Mouse (Mus musculus): Measurements from ENCODE around the gene Clec16a. TPM values are rescaled to one million over a fixed set of nuclear protein-coding genes. Genes with fewer than 3 reads are reported as not detected.

Gene Clec16a
- total RNA-seq, 1 experiment from 2014 or later: 21.5 TPM

GRCm38 (mm10) chr16:10730941-10731340 lies 185.8 kb downstream of the Clec16a start:
- ATAC-seq (ENCODE audit: extremely low read depth, insufficient number of reproducible peaks, low FRiP score, poor library complexity, severe bottlenecking): no peak

GRCm38 (mm10) chr16:10731785-10732184 lies 186.6 kb downstream of the Clec16a start:
- no peak for ATAC-seq (ENCODE audit: extremely low read depth, insufficient number of reproducible peaks, low FRiP score, poor library complexity, severe bottlenecking)

- no peak for ATAC-seq (ENCODE audit: extremely low read depth, insufficient number of reproducible peaks, low FRiP score, poor library complexity, severe bottlenecking)
Measured at GRCm38 (mm10) chr16:10732421-10732820, 187.3 kb downstream of the Clec16a start.

GRCm38 (mm10) chr16:10735781-10736180 lies 190.6 kb downstream of the Clec16a start:
- no peak for ATAC-seq (ENCODE audit: extremely low read depth, insufficient number of reproducible peaks, low FRiP score, poor library complexity, severe bottlenecking)

- no peak for ATAC-seq (ENCODE audit: extremely low read depth, insufficient number of reproducible peaks, low FRiP score, poor library complexity, severe bottlenecking)
Measured at GRCm38 (mm10) chr16:10736364-10736763, 191.2 kb downstream of the Clec16a start.

- no peak for ATAC-seq (ENCODE audit: extremely low read depth, insufficient number of reproducible peaks, low FRiP score, poor library complexity, severe bottlenecking)
Measured at GRCm38 (mm10) chr16:10737571-10737970, 192.4 kb downstream of the Clec16a start.

- no peak for ATAC-seq (ENCODE audit: extremely low read depth, insufficient number of reproducible peaks, low FRiP score, poor library complexity, severe bottlenecking)
Measured at GRCm38 (mm10) chr16:10738866-10739265, 193.7 kb downstream of the Clec16a start.

- ATAC-seq (ENCODE audit: extremely low read depth, insufficient number of reproducible peaks, low FRiP score, poor library complexity, severe bottlenecking): no peak
Measured at GRCm38 (mm10) chr16:10739854-10740398, 194.8 kb downstream of the Clec16a start.

- ATAC-seq (ENCODE audit: extremely low read depth, insufficient number of reproducible peaks, low FRiP score, poor library complexity, severe bottlenecking): peak; percentile 31; the same call in 1 of the 2 replicates
Measured at GRCm38 (mm10) chr16:10741082-10741481, 195.9 kb downstream of the Clec16a start.

- no peak for ATAC-seq (ENCODE audit: extremely low read depth, insufficient number of reproducible peaks, low FRiP score, poor library complexity, severe bottlenecking)
Measured at GRCm38 (mm10) chr16:10749226-10749625, 204.1 kb downstream of the Clec16a start.

- no peak for ATAC-seq (ENCODE audit: extremely low read depth, insufficient number of reproducible peaks, low FRiP score, poor library complexity, severe bottlenecking)
Measured at GRCm38 (mm10) chr16:10749824-10750223, 204.7 kb downstream of the Clec16a start.

- ATAC-seq (ENCODE audit: extremely low read depth, insufficient number of reproducible peaks, low FRiP score, poor library complexity, severe bottlenecking): no peak
Measured at GRCm38 (mm10) chr16:10754521-10755296, 209.6 kb downstream of the Clec16a start.

GRCm38 (mm10) chr16:10756168-10756567 lies 211.0 kb downstream of the Clec16a start:
- no peak for ATAC-seq (ENCODE audit: extremely low read depth, insufficient number of reproducible peaks, low FRiP score, poor library complexity, severe bottlenecking)

GRCm38 (mm10) chr16:10761182-10761581 lies 216.0 kb downstream of the Clec16a start:
- ATAC-seq (ENCODE audit: extremely low read depth, insufficient number of reproducible peaks, low FRiP score, poor library complexity, severe bottlenecking): no peak

GRCm38 (mm10) chr16:10762569-10763180 lies 217.5 kb downstream of the Clec16a start:
- ATAC-seq (ENCODE audit: extremely low read depth, insufficient number of reproducible peaks, low FRiP score, poor library complexity, severe bottlenecking): no peak

GRCm38 (mm10) chr16:10763540-10764264 lies 218.6 kb downstream of the Clec16a start:
- ATAC-seq (ENCODE audit: extremely low read depth, insufficient number of reproducible peaks, low FRiP score, poor library complexity, severe bottlenecking): no peak

GRCm38 (mm10) chr16:10764323-10764722 lies 219.2 kb downstream of the Clec16a start:
- no peak for ATAC-seq (ENCODE audit: extremely low read depth, insufficient number of reproducible peaks, low FRiP score, poor library complexity, severe bottlenecking)

- ATAC-seq (ENCODE audit: extremely low read depth, insufficient number of reproducible peaks, low FRiP score, poor library complexity, severe bottlenecking): peak; percentile 50
Measured at GRCm38 (mm10) chr16:10767158-10767557, 222.0 kb downstream of the Clec16a start.

- ATAC-seq (ENCODE audit: extremely low read depth, insufficient number of reproducible peaks, low FRiP score, poor library complexity, severe bottlenecking): peak; percentile 31; the same call in 1 of the 2 replicates
Measured at GRCm38 (mm10) chr16:10768821-10769220, 223.7 kb downstream of the Clec16a start.

All from neutrophil, adult 5-6 weeks (primary cell).